Mouse (Mus musculus) adrenal gland, postnatal 25 days (tissue): ENCODE results near the gene Ostm1. TPM values are rescaled to one million over a fixed set of nuclear protein-coding genes. Genes with fewer than 3 reads are reported as not detected.

ENCODE experiments used
- DNase-seq: peaks from one replicate; pipeline ENCODE4 v3.0.0; 2021; ENCODE audit warnings: mixed read lengths
- total RNA-seq: library from RNA; stranded (reverse); gene quantifications from 2 replicates; pipeline ENCODE4 v1.2.3, GENCODE M21; 2021

Ostm1 gene
- total RNA-seq, 1 experiment from 2014 or later, result 27.4 TPM

GRCm38 (mm10) chr10:42582566-42583110 is 984 bp upstream of the Ostm1 start:
- no peak for DNase-seq

GRCm38 (mm10) chr10:42583902-42584435 is 347 bp downstream of the Ostm1 start:
- DNase-seq, result no peak

- DNase-seq, result no peak
Observed at GRCm38 (mm10) chr10:42584436-42584983, 888 bp downstream of the Ostm1 start.

GRCm38 (mm10) chr10:42585156-42585555 is 1.5 kb downstream of the Ostm1 start:
- DNase-seq, result no peak

GRCm38 (mm10) chr10:42585596-42586305 is 2.1 kb downstream of the Ostm1 start:
- DNase-seq, result no peak

GRCm38 (mm10) chr10:42587961-42588750 is 4.5 kb downstream of the Ostm1 start:
- no peak for DNase-seq

GRCm38 (mm10) chr10:42589505-42589904 is 5.9 kb downstream of the Ostm1 start:
- no peak for DNase-seq

- no peak for DNase-seq
Observed at GRCm38 (mm10) chr10:42590261-42591184, 6.9 kb downstream of the Ostm1 start.

- no peak for DNase-seq
Observed at GRCm38 (mm10) chr10:42591185-42591992, 7.8 kb downstream of the Ostm1 start.

- DNase-seq, result no peak
Observed at GRCm38 (mm10) chr10:42591993-42592686, 8.5 kb downstream of the Ostm1 start.

- DNase-seq, result no peak
Observed at GRCm38 (mm10) chr10:42593201-42593600, 9.6 kb downstream of the Ostm1 start.

GRCm38 (mm10) chr10:42598615-42599014 is 15.0 kb downstream of the Ostm1 start:
- DNase-seq, result no peak

- no peak for DNase-seq
Observed at GRCm38 (mm10) chr10:42601556-42601955, 17.9 kb downstream of the Ostm1 start.

- DNase-seq, result no peak
Observed at GRCm38 (mm10) chr10:42604874-42605273, 21.3 kb downstream of the Ostm1 start.

GRCm38 (mm10) chr10:42606757-42607156 is 23.1 kb downstream of the Ostm1 start:
- DNase-seq, result no peak

GRCm38 (mm10) chr10:42613075-42613474 is 29.5 kb downstream of the Ostm1 start:
- no peak for DNase-seq

- peak; percentile 16 for DNase-seq
Observed at GRCm38 (mm10) chr10:42613639-42614381, 30.2 kb downstream of the Ostm1 start.

- no peak for DNase-seq
Observed at GRCm38 (mm10) chr10:42614766-42615165, 31.1 kb downstream of the Ostm1 start.

- no peak for DNase-seq
Observed at GRCm38 (mm10) chr10:42618291-42618690, 34.7 kb downstream of the Ostm1 start.
